Mouse (Mus musculus): ENCODE data around the gene Dcaf4.
A peak's percentile ranks its signal among the peaks of the same experiment; 100 is the strongest.

- TF ChIP-seq ZC3H11A (IDR thresholded peaks at IDR 0.05; ENCODE audit: borderline replicate concordance, low read depth, low read length) (peak; percentile 70; the same call in 1 of the 2 replicates), CHD2 (IDR thresholded peaks at IDR 0.05; ENCODE audit: low read depth, low read length) (no peak), ZNF384 (IDR thresholded peaks at IDR 0.05; ENCODE audit: low read depth, low read length) (no peak), MAFK (IDR thresholded peaks at IDR 0.05; ENCODE audit: insufficient read depth, low read depth, low read length) (no peak), HCFC1 (IDR thresholded peaks at IDR 0.05; ENCODE audit: borderline replicate concordance, insufficient read depth, low read length) (no peak)
Measured at GRCm38 (mm10) chr12:83497959-83498358, 22.3 kb upstream of the Dcaf4 start.
